Mouse (Mus musculus) lung, adult 2 months (tissue): ENCODE results near the gene Gnat2.

Experiments used
- CTCF ChIP-seq: fragments of 200-500 bp; IDR thresholded peaks from 2 replicates; pipeline ENCODE4 v1.5.1; 2011; ENCODE audit warnings: mild to moderate bottlenecking, low read length, control low read depth; ENCODE audit not compliant: insufficient read depth
- POLR2A ChIP-seq: fragments of 200-500 bp; IDR thresholded peaks from 2 replicates; pipeline ENCODE4 v1.6.1; 2011; ENCODE audit warnings: low read depth, mild to moderate bottlenecking, control low read depth, low read length, borderline replicate concordance; ENCODE audit errors: extremely low read depth

DNA sequence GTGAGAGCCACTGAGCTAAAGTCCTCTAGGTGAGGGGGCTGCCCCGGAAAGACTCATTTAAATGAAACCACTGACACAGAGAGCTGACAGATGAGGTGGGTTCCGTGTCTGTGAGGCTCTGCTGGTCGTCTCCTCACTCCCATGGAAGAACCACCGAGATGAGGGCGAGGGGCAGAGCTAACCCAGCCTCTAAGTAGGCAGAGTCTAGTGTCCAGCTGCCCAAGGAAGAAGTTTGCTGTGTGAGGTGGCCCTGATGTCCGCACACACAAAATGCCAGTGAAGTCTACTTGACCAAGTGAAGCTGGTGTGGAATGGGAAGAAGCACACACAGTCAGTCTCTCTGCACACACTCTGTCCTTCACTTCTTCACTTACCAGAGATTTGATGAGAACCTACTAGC, 559 bp upstream of the Gnat2 start:
- TF ChIP-seq CTCF (no peak), POLR2A (no peak)
